Mouse (Mus musculus): ENCODE measurements around the gene Olfr872. TPM values are rescaled to one million over a fixed set of nuclear protein-coding genes. Genes with fewer than 3 reads are reported as not detected.

Gene Olfr872
- polyA plus RNA-seq, 1 experiment from 2014 or later: not detected

DNA sequence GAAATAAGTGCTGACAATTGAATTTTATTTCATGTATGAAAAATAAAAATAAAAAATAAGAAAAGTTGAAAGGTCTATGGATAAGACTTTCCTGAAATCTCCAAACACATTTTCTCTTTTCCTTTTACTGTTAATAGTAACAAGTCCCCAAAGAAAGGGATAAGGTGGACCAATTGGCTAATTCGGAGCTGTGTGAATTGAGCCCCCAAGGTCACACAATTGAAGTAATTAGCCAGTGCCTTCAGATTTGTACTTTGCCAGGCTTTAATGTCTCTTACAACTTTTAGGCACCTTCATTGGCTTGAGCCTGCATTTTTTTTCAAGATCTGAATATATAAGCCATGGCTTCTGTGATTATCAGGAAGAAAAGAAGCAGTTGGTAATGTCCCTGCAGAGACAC lies 61.3 kb downstream of the Olfr872 start, which contains the start of gene Olfr873:
Olfr873 (plus strand) TSS at position 301 of the 400 bp plus-strand sequence.
- H3K4me1 ChIP-seq (ENCODE audit: control insufficient read depth, insufficient read depth, low read length): no peaks in the 10 kb centered on the region
- H3K27ac ChIP-seq (replicated peaks; ENCODE audit: low read depth, low read length): no peak within 1 kb of the TSS
- no peaks in the 10 kb centered on the region for H3K9me3 ChIP-seq (ENCODE audit: control insufficient read depth, low read length)
- no peak within 1 kb of the TSS for H3K4me3 ChIP-seq (ENCODE audit: low read depth, low read length)
- H3K27me3 ChIP-seq (replicated peaks; ENCODE audit: control insufficient read depth, insufficient read depth, low read length): no peaks in the 10 kb centered on the region
- DNase-seq (ENCODE audit: low spot score) (no peak), ATAC-seq (ENCODE audit: low read depth) (no peak)
- H3K4me2 ChIP-seq (ENCODE audit: low read depth, low read length): no peak within 1 kb of the TSS
- H3K9ac ChIP-seq (ENCODE audit: low read depth, low read length): no peak within 1 kb of the TSS
- no peaks in the 10 kb centered on the region for H3K36me3 ChIP-seq (ENCODE audit: control insufficient read depth, insufficient read depth, low read length)
- 74% methylated on average over 1 of the region's 1 CpGs for WGBS

Other genes with a start within 250 kb of the Olfr872 start
- not detected in 2 replicates for gene Olfr866, start 209.1 kb upstream of the Olfr872 start, polyA plus RNA-seq (2014; fragmentation: Nextera tagmentation; extraction: Ambion mirVana)
- not detected in 2 replicates for gene Olfr867, start 179.6 kb upstream of the Olfr872 start, polyA plus RNA-seq (2014; fragmentation: Nextera tagmentation; extraction: Ambion mirVana)
- gene Olfr868, start 138.5 kb upstream of the Olfr872 start, polyA plus RNA-seq (2014; fragmentation: Nextera tagmentation; extraction: Ambion mirVana): 0.06 TPM in 1 of 2 replicates, not detected in the other
- gene Olfr869, start 108.1 kb upstream of the Olfr872 start, polyA plus RNA-seq (2014; fragmentation: Nextera tagmentation; extraction: Ambion mirVana): not detected in 2 replicates
- gene Olfr870, start 63.1 kb upstream of the Olfr872 start, polyA plus RNA-seq (2014; fragmentation: Nextera tagmentation; extraction: Ambion mirVana): not detected in 2 replicates
- gene Olfr871, start 24.9 kb upstream of the Olfr872 start, polyA plus RNA-seq (2014; fragmentation: Nextera tagmentation; extraction: Ambion mirVana): not detected in 2 replicates
- gene Olfr39, start 45.2 kb downstream of the Olfr872 start, polyA plus RNA-seq (2014; fragmentation: Nextera tagmentation; extraction: Ambion mirVana): not detected in 2 replicates
- gene Olfr873, start 61.4 kb downstream of the Olfr872 start, polyA plus RNA-seq (2014; fragmentation: Nextera tagmentation; extraction: Ambion mirVana): not detected in 2 replicates
- gene Olfr18, start 99.0 kb downstream of the Olfr872 start, polyA plus RNA-seq (2014; fragmentation: Nextera tagmentation; extraction: Ambion mirVana): not detected in 2 replicates
- gene Zfp560, start 148.1 kb downstream of the Olfr872 start, polyA plus RNA-seq (2014; fragmentation: Nextera tagmentation; extraction: Ambion mirVana): 32.7 and 40.1 TPM in 2 replicates
- gene Zfp26, start 223.0 kb downstream of the Olfr872 start, polyA plus RNA-seq (2014; fragmentation: Nextera tagmentation; extraction: Ambion mirVana): 19.6 and 26.1 TPM in 2 replicates

Data from embryonic facial prominence, embryonic 14.5 days (tissue).